Mouse (Mus musculus): ENCODE measurements around the gene Lrig2. TPM values are rescaled to one million over a fixed set of nuclear protein-coding genes. Genes with fewer than 3 reads are reported as not detected.

Gene Lrig2
- polyA plus RNA-seq, 1 experiment from 2014 or later = 9.1 TPM

DNA sequence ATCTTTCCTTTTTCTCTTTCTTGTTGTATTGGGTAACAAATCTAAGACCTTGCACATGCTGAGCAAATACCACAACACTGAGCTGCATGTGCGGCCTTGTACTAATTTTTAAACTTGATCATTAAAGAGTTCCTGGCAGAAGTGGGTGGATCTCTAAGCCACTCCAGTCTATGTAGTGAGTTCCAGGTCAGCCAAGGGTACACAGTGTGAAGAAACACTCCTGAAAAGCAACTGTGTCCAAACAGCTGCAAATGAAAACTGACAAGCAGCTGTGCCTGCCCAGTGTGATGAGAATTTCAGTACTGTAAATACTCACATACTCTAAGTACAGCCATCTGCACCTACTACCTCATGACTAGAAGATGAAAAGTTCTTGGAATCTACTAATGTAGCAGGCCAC, 21.5 kb upstream of the Lrig2 start:
- Histone ChIP-seq H3K9ac (ENCODE audit: low read depth, low read length) (no peak overlapping the region), H3K4me2 (ENCODE audit: low read depth, low read length) (no peak overlapping the region), H3K4me3 (ENCODE audit: low read length) (no peak overlapping the region), H3K9me3 (ENCODE audit: control insufficient read depth, low read length) (no peaks in the 10 kb centered on the region), H3K27ac (ENCODE audit: low read length) (no peak overlapping the region), H3K36me3 (ENCODE audit: control insufficient read depth, insufficient read depth, low read length) (no peaks in the 10 kb centered on the region), H3K27me3 (replicated peaks; ENCODE audit: control insufficient read depth, insufficient read depth, low read length) (no peaks in the 10 kb centered on the region), H3K4me1 (ENCODE audit: control insufficient read depth, insufficient read depth, low read length) (no peaks in the 10 kb centered on the region)
- 92% methylated on average over 1 of the region's 1 CpGs for WGBS
- no peak for ATAC-seq

- 54% methylated on average over 4 of the region's 4 CpGs for WGBS
- H3K4me3 ChIP-seq (ENCODE audit: low read length) = no peak overlapping the region
- no peaks in the 10 kb centered on the region for H3K36me3 ChIP-seq (ENCODE audit: control insufficient read depth, insufficient read depth, low read length)
- no peak overlapping the region for H3K9ac ChIP-seq (ENCODE audit: low read depth, low read length)
- H3K4me1 ChIP-seq (ENCODE audit: control insufficient read depth, insufficient read depth, low read length) = peaks cover 18% of the 10 kb centered on the region
- no peaks in the 10 kb centered on the region for H3K27me3 ChIP-seq (replicated peaks; ENCODE audit: control insufficient read depth, insufficient read depth, low read length)
- ATAC-seq = peak; percentile 69
- H3K27ac ChIP-seq (ENCODE audit: low read length) = peak overlapping the region; percentile 54; the same call in 1 of the 2 replicates
- H3K9me3 ChIP-seq (ENCODE audit: control insufficient read depth, low read length) = no peaks in the 10 kb centered on the region
- no peak overlapping the region for H3K4me2 ChIP-seq (ENCODE audit: low read depth, low read length)
Measured at GRCm38 (mm10) chr3:104526115-104526882, 14.6 kb upstream of the Lrig2 start.

DNA sequence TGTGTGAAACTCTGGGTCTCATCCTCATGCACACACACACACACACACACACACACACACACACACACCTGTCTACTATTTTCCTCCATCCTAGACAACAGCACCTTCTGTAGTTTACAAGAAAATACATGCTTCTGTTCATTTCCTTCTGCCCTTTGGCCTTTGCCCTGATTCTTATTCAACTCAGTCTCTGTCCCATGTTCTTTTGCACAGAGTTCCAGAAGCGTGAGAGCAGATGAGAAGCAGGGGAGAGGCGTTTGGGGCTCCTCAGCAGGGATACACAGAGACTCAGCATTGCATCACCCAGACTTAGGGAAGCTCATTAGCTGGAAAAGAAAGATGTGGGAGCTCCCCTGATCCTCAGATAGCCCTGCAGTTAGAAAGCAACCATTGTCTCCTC, 13.8 kb upstream of the Lrig2 start:
- Histone ChIP-seq H3K9me3 (ENCODE audit: control insufficient read depth, low read length) (no peaks in the 10 kb centered on the region), H3K27ac (ENCODE audit: low read length) (peak overlapping the region; percentile 54)
- peak; percentile 45; the same call in 1 of the 2 replicates for ATAC-seq

GRCm38 (mm10) chr3:104525029-104525428, 13.3 kb upstream of the Lrig2 start:
- H3K4me3 ChIP-seq (ENCODE audit: low read length) = no peak overlapping the region
- 72% methylated on average over 1 of the region's 1 CpGs for WGBS

More for the DNA sequence above, 13.8 kb upstream of the Lrig2 start:
- Histone ChIP-seq H3K9ac (ENCODE audit: low read depth, low read length) (no peak overlapping the region), H3K4me1 (ENCODE audit: control insufficient read depth, insufficient read depth, low read length) (peaks cover 18% of the 10 kb centered on the region), H3K36me3 (ENCODE audit: control insufficient read depth, insufficient read depth, low read length) (no peaks in the 10 kb centered on the region), H3K4me3 (ENCODE audit: low read length) (no peak overlapping the region), H3K4me2 (ENCODE audit: low read depth, low read length) (no peak overlapping the region), H3K27me3 (replicated peaks; ENCODE audit: control insufficient read depth, insufficient read depth, low read length) (no peaks in the 10 kb centered on the region)
- 26% methylated on average over 2 of the region's 2 CpGs for WGBS

DNA sequence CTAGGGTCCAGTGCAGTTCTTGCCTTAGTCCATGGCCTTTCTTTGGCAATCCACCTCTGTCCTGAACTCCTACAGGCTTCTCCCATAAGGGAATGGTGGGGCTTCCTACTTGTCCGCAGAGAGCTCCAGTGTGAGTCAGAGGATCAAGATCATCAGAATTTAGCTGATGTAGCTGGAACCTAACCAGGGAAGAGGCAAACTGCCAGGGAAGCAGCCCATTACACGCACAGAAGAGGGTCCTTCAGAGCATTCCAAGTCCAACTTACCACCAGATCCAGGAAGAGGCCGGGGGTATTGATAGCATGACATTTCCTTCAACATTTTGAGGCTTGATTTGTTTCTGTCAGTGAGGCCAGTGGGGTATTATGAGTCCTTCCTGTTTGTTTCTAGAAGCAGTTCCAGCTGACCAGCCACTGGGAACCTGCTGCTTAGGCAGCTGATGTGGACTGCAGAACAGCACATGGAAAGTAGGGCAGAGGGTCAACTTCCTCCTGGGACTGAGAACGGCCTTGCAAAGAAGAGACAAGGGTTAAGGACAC, 11.7 kb upstream of the Lrig2 start:
- Histone ChIP-seq H3K36me3 (ENCODE audit: control insufficient read depth, insufficient read depth, low read length) (no peaks in the 10 kb centered on the region), H3K9ac (ENCODE audit: low read depth, low read length) (no peak overlapping the region), H3K4me1 (ENCODE audit: control insufficient read depth, insufficient read depth, low read length) (peaks cover 18% of the 10 kb centered on the region), H3K27ac (ENCODE audit: low read length) (peak overlapping the region; percentile 33), H3K4me2 (ENCODE audit: low read depth, low read length) (no peak overlapping the region), H3K4me3 (ENCODE audit: low read length) (no peak overlapping the region), H3K9me3 (ENCODE audit: control insufficient read depth, low read length) (no peaks in the 10 kb centered on the region), H3K27me3 (replicated peaks; ENCODE audit: control insufficient read depth, insufficient read depth, low read length) (no peaks in the 10 kb centered on the region)
- ATAC-seq = 0 out of 2 replicates have a peak, but pooled peaks have one; percentile 19
- WGBS = 55% methylated on average over 4 of the region's 4 CpGs

More at GRCm38 (mm10) chr3:104525029-104525428, 13.3 kb upstream of the Lrig2 start:
- no peak overlapping the region for H3K27ac ChIP-seq (ENCODE audit: low read length)
- H3K27me3 ChIP-seq (replicated peaks; ENCODE audit: control insufficient read depth, insufficient read depth, low read length) = no peaks in the 10 kb centered on the region
- no peaks in the 10 kb centered on the region for H3K36me3 ChIP-seq (ENCODE audit: control insufficient read depth, insufficient read depth, low read length)
- no peak for ATAC-seq
- peaks cover 18% of the 10 kb centered on the region for H3K4me1 ChIP-seq (ENCODE audit: control insufficient read depth, insufficient read depth, low read length)
- H3K9ac ChIP-seq (ENCODE audit: low read depth, low read length) = no peak overlapping the region
- H3K4me2 ChIP-seq (ENCODE audit: low read depth, low read length) = no peak overlapping the region
- no peaks in the 10 kb centered on the region for H3K9me3 ChIP-seq (ENCODE audit: control insufficient read depth, low read length)

DNA sequence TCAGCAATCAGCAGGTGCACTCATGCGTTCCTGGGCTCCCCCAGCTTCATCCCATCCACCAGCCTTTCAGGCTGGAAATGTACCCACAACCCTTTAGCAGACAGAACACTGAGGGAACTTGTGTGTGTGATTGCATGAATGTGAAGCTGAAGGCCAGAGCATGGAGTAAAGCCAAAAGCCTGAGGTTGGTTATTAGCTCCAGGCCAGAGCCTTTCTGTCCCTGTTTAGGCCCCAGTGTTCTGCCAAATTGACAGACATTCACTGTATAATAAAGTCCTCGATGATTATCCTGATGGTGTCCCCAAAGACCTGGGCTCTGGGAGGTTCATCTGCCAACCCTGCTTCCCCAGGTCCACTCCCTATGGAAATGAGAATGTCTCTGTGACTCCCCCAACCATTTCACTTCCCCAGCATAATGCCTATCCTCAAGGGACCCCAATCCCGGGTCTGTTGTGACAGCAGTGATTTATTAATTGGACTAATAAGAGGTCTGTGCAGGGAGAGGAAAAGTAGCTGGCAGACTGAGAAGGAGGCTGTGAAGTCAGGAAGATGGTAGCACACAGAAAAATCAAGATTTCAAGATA, 9.7 kb upstream of the Lrig2 start:
- WGBS = 57% methylated on average over 3 of the region's 3 CpGs
- Histone ChIP-seq H3K9ac (ENCODE audit: low read depth, low read length) (no peak overlapping the region), H3K4me1 (ENCODE audit: control insufficient read depth, insufficient read depth, low read length) (peaks cover 18% of the 10 kb centered on the region), H3K27ac (ENCODE audit: low read length) (no peak overlapping the region), H3K36me3 (ENCODE audit: control insufficient read depth, insufficient read depth, low read length) (no peaks in the 10 kb centered on the region), H3K27me3 (replicated peaks; ENCODE audit: control insufficient read depth, insufficient read depth, low read length) (no peaks in the 10 kb centered on the region), H3K9me3 (ENCODE audit: control insufficient read depth, low read length) (no peaks in the 10 kb centered on the region), H3K4me3 (ENCODE audit: low read length) (no peak overlapping the region), H3K4me2 (ENCODE audit: low read depth, low read length) (no peak overlapping the region)
- ATAC-seq = no peak

- Histone ChIP-seq H3K4me3 (ENCODE audit: low read length) (no peak overlapping the region), H3K27ac (ENCODE audit: low read length) (no peak overlapping the region), H3K9ac (ENCODE audit: low read depth, low read length) (no peak overlapping the region), H3K4me1 (ENCODE audit: control insufficient read depth, insufficient read depth, low read length) (peaks cover 13% of the 10 kb centered on the region), H3K27me3 (replicated peaks; ENCODE audit: control insufficient read depth, insufficient read depth, low read length) (no peaks in the 10 kb centered on the region), H3K36me3 (ENCODE audit: control insufficient read depth, insufficient read depth, low read length) (no peaks in the 10 kb centered on the region), H3K9me3 (ENCODE audit: control insufficient read depth, low read length) (no peaks in the 10 kb centered on the region), H3K4me2 (ENCODE audit: low read depth, low read length) (no peak overlapping the region)
- 73% methylated on average over 3 of the region's 3 CpGs for WGBS
- no peak for ATAC-seq
Measured at GRCm38 (mm10) chr3:104520471-104520870, 8.8 kb upstream of the Lrig2 start.

GRCm38 (mm10) chr3:104518931-104519330, 7.2 kb upstream of the Lrig2 start:
- 48% methylated on average over 6 of the region's 6 CpGs for WGBS
- Histone ChIP-seq H3K27ac (ENCODE audit: low read length) (no peak overlapping the region; the same call in 1 of the 2 replicates), H3K4me3 (ENCODE audit: low read length) (no peak overlapping the region), H3K27me3 (replicated peaks; ENCODE audit: control insufficient read depth, insufficient read depth, low read length) (no peaks in the 10 kb centered on the region), H3K9ac (ENCODE audit: low read depth, low read length) (no peak overlapping the region), H3K36me3 (ENCODE audit: control insufficient read depth, insufficient read depth, low read length) (no peaks in the 10 kb centered on the region), H3K9me3 (ENCODE audit: control insufficient read depth, low read length) (no peaks in the 10 kb centered on the region), H3K4me2 (ENCODE audit: low read depth, low read length) (no peak overlapping the region), H3K4me1 (ENCODE audit: control insufficient read depth, insufficient read depth, low read length) (peaks cover 6% of the 10 kb centered on the region; the same call in 1 of the 2 replicates)
- ATAC-seq = peak; percentile 73

- 78% methylated on average over 3 of the region's 3 CpGs for WGBS
Measured at GRCm38 (mm10) chr3:104518411-104518810, 6.7 kb upstream of the Lrig2 start.

More at GRCm38 (mm10) chr3:104518411-104518810, 6.7 kb upstream of the Lrig2 start:
- Histone ChIP-seq H3K4me2 (ENCODE audit: low read depth, low read length) (no peak overlapping the region), H3K4me3 (ENCODE audit: low read length) (no peak overlapping the region), H3K9me3 (ENCODE audit: control insufficient read depth, low read length) (no peaks in the 10 kb centered on the region), H3K4me1 (ENCODE audit: control insufficient read depth, insufficient read depth, low read length) (0 out of 2 replicates have a peak, but pooled peaks cover 3% of the 10 kb centered on the region), H3K36me3 (ENCODE audit: control insufficient read depth, insufficient read depth, low read length) (no peaks in the 10 kb centered on the region), H3K9ac (ENCODE audit: low read depth, low read length) (no peak overlapping the region), H3K27me3 (replicated peaks; ENCODE audit: control insufficient read depth, insufficient read depth, low read length) (no peaks in the 10 kb centered on the region), H3K27ac (ENCODE audit: low read length) (no peak overlapping the region)
- ATAC-seq = no peak
